Mouse (Mus musculus) heart, embryonic 16.5 days (tissue): ENCODE measurements around the gene Htr5a. TPM values are rescaled to one million over a fixed set of nuclear protein-coding genes. Genes with fewer than 3 reads are reported as not detected.

ENCODE experiments used
- ATAC-seq: fragments of 200-750 bp; cut with Nextera tagmentation; replicated peaks from 2 replicates; pipeline ENCODE4 v1.8.0; 2017; ENCODE audit warnings: moderate number of reproducible peaks; ENCODE audit not compliant: insufficient read depth, low FRiP score; ENCODE audit errors: extremely low read depth
- H3K27ac ChIP-seq: fragments of 300-500 bp; sonication (generic); 2 replicates; pipeline ENCODE4 v1.5.1; 2014; ENCODE audit warnings: mild to moderate bottlenecking, low read length, control low read depth, moderate library complexity
- H3K27me3 ChIP-seq: fragments of 300-500 bp; sonication (generic); 2 replicates; pipeline ENCODE4 v1.6.1; 2014; ENCODE audit warnings: low read length, mixed read lengths; ENCODE audit not compliant: control insufficient read depth, insufficient read depth
- H3K36me3 ChIP-seq: fragments of 300-500 bp; sonication (generic); 2 replicates; pipeline ENCODE4 v1.6.1; 2014; ENCODE audit not compliant: control insufficient read depth, insufficient read depth
- H3K4me1 ChIP-seq: fragments of 300-500 bp; sonication (generic); 2 replicates; pipeline ENCODE4 v1.6.1; 2014; ENCODE audit warnings: low read length, mixed read lengths; ENCODE audit not compliant: control insufficient read depth, insufficient read depth
- H3K4me2 ChIP-seq: fragments of 300-500 bp; sonication (generic); 2 replicates; pipeline ENCODE4 v1.6.1; 2014; ENCODE audit warnings: low read depth, mild to moderate bottlenecking, control low read depth, low read length
- H3K4me3 ChIP-seq: fragments of 300-500 bp; sonication (generic); 2 replicates; pipeline ENCODE4 v1.5.1; 2014; ENCODE audit warnings: mild to moderate bottlenecking, control low read depth, low read length
- H3K9ac ChIP-seq: fragments of 300-500 bp; sonication (generic); 2 replicates; pipeline ENCODE4 v1.6.1; 2014; ENCODE audit warnings: low read length, control low read depth
- H3K9me3 ChIP-seq: fragments of 300-500 bp; sonication (generic); replicated peaks from 2 replicates; pipeline ENCODE4 v1.6.1; 2016; ENCODE audit warnings: low read length; ENCODE audit not compliant: control insufficient read depth
- whole genome bisulfite sequencing: fragments of 180-500 bp; shearing (Covaris S2); extraction: QIAGEN DNeasy Blood & Tissue Kit; methylation state at CpG from one replicate; pipeline ENCODE4 v1.1.7; 2014; 5-methylcytosine and 5-hydroxymethylcytosine counted together
- polyA plus RNA-seq: library from polyadenylated mRNA; unstranded; fragments of >200 nt; fragmentation: Nextera tagmentation; extraction: Ambion mirVana; gene quantifications from 2 replicates; pipeline ENCODE4 v1.2.1, GENCODE M21; 2015

The Htr5a gene
- polyA plus RNA-seq, 1 experiment from 2014 or later: not detected

GRCm38 (mm10) chr5:27838061-27838460 lies 3.9 kb upstream of the Htr5a start:
- 38% methylated on average over 4 of the region's 4 CpGs for WGBS
- no peak overlapping the region for H3K27ac ChIP-seq
- no peak for ATAC-seq
- no peaks in the 10 kb centered on the region for H3K9me3 ChIP-seq
- H3K9ac ChIP-seq: no peak overlapping the region
- no peaks in the 10 kb centered on the region for H3K4me1 ChIP-seq
- no peak overlapping the region for H3K4me2 ChIP-seq
- no peak overlapping the region for H3K4me3 ChIP-seq
- H3K27me3 ChIP-seq: peaks cover 17% of the 10 kb centered on the region
- H3K36me3 ChIP-seq: no peaks in the 10 kb centered on the region

- no peak overlapping the region for H3K9ac ChIP-seq
- no peak overlapping the region for H3K4me3 ChIP-seq
- no peaks in the 10 kb centered on the region for H3K36me3 ChIP-seq
- no peak overlapping the region for H3K27ac ChIP-seq
- H3K27me3 ChIP-seq: peaks cover 20% of the 10 kb centered on the region
- ATAC-seq: no peak
- no peaks in the 10 kb centered on the region for H3K4me1 ChIP-seq
- 63% methylated on average over 28 of the region's 28 CpGs for WGBS
- no peaks in the 10 kb centered on the region for H3K9me3 ChIP-seq
- no peak overlapping the region for H3K4me2 ChIP-seq
Observed at GRCm38 (mm10) chr5:27842671-27843320, 847 bp downstream of the Htr5a start.

- Histone ChIP-seq H3K36me3 (no peaks in the 10 kb centered on the region), H3K27ac (no peak overlapping the region), H3K9me3 (no peaks in the 10 kb centered on the region), H3K4me2 (no peak overlapping the region), H3K27me3 (peaks cover 14% of the 10 kb centered on the region), H3K4me3 (no peak overlapping the region), H3K9ac (no peak overlapping the region), H3K4me1 (no peaks in the 10 kb centered on the region)
- ATAC-seq: no peak
- 66% methylated on average over 5 of the region's 5 CpGs for WGBS
Observed at GRCm38 (mm10) chr5:27846979-27847378, 5.0 kb downstream of the Htr5a start.

DNA sequence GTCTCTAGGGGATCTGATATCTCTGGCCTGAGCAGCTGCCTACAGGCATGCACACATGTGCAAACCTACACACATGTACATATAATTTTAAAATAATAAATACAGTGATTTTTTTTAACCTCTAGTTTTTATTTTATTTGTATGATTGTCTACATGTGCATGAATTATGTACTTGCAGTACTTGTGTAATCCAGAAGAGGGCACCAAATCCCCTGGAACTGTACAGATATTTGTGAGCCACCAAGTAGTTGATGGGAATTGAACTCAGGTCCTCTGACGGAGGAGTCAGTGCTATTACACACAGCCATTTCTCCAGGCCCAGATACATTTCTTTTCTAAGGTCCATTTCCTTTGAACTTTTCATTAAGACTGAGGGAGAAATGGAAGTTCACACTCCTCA lies 12.3 kb downstream of the Htr5a start:
- H3K4me2 ChIP-seq: no peak overlapping the region
- H3K27ac ChIP-seq: no peak overlapping the region
- H3K4me1 ChIP-seq: no peaks in the 10 kb centered on the region
- no peak for ATAC-seq
- H3K36me3 ChIP-seq: no peaks in the 10 kb centered on the region
- no peak overlapping the region for H3K4me3 ChIP-seq
- no peaks in the 10 kb centered on the region for H3K9me3 ChIP-seq
- H3K9ac ChIP-seq: no peak overlapping the region
- WGBS: 54% methylated on average over 1 of the region's 1 CpGs
- H3K27me3 ChIP-seq: no peaks in the 10 kb centered on the region

DNA sequence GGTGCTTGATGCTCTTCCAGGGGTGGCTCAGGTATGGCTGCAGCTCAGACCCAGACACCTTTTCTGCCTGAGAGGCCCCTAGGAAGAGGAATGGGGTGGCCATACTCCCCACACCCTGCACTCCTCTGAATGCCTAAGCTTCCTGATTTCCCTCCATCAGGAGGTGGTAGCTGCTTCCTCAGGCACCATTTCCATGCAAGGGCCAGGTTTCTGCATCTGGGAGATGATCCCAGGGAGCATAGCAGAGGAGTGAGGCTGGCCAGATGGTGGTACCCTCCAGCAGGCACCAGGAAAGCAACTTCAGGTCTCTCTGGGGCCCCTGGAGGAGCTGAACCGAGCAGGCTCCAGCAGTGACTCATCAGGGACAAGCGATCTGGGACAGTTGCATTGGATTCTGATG lies 13.8 kb downstream of the Htr5a start:
- no peak overlapping the region for H3K9ac ChIP-seq
- no peaks in the 10 kb centered on the region for H3K36me3 ChIP-seq
- H3K4me1 ChIP-seq: no peaks in the 10 kb centered on the region
- no peak for ATAC-seq
- H3K27ac ChIP-seq: no peak overlapping the region
- H3K4me2 ChIP-seq: no peak overlapping the region
- H3K27me3 ChIP-seq: no peaks in the 10 kb centered on the region
- no peaks in the 10 kb centered on the region for H3K9me3 ChIP-seq
- 70% methylated on average over 2 of the region's 2 CpGs for WGBS
- H3K4me3 ChIP-seq: no peak overlapping the region

- H3K36me3 ChIP-seq: no peaks in the 10 kb centered on the region
- ATAC-seq: no peak
- WGBS: 65% methylated on average over 8 of the region's 8 CpGs
- no peaks in the 10 kb centered on the region for H3K27me3 ChIP-seq
- H3K9me3 ChIP-seq: no peaks in the 10 kb centered on the region
- no peaks in the 10 kb centered on the region for H3K4me1 ChIP-seq
- no peak overlapping the region for H3K4me3 ChIP-seq
- H3K9ac ChIP-seq: no peak overlapping the region
- no peak overlapping the region for H3K4me2 ChIP-seq
- H3K27ac ChIP-seq: no peak overlapping the region
Observed at GRCm38 (mm10) chr5:27873240-27874082, 31.5 kb downstream of the Htr5a start.

DNA sequence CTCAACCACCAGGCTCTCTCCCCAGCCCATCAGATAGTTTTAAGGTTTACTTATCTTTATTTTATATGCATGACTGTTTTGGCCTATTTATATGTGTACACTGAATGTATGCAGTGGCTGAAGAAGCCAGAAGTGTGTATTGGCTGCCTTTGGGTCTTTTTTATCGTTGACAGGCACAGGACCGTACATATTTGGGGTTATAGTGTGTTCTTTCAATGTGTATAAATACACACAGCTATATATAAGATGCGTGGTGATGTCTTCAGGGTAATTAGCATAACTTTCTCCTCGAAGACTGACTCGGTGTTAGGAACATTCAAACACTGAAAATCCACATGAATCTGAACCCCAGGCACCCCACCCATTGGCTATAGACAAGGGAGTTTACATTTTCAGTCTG lies 32.3 kb downstream of the Htr5a start:
- no peaks in the 10 kb centered on the region for H3K27me3 ChIP-seq
- 75% methylated on average over 5 of the region's 5 CpGs for WGBS
- H3K4me1 ChIP-seq: no peaks in the 10 kb centered on the region
- H3K4me3 ChIP-seq: no peak overlapping the region
- no peak overlapping the region for H3K9ac ChIP-seq
- no peaks in the 10 kb centered on the region for H3K36me3 ChIP-seq
- no peaks in the 10 kb centered on the region for H3K9me3 ChIP-seq
- ATAC-seq: no peak
- H3K27ac ChIP-seq: no peak overlapping the region
- H3K4me2 ChIP-seq: no peak overlapping the region

DNA sequence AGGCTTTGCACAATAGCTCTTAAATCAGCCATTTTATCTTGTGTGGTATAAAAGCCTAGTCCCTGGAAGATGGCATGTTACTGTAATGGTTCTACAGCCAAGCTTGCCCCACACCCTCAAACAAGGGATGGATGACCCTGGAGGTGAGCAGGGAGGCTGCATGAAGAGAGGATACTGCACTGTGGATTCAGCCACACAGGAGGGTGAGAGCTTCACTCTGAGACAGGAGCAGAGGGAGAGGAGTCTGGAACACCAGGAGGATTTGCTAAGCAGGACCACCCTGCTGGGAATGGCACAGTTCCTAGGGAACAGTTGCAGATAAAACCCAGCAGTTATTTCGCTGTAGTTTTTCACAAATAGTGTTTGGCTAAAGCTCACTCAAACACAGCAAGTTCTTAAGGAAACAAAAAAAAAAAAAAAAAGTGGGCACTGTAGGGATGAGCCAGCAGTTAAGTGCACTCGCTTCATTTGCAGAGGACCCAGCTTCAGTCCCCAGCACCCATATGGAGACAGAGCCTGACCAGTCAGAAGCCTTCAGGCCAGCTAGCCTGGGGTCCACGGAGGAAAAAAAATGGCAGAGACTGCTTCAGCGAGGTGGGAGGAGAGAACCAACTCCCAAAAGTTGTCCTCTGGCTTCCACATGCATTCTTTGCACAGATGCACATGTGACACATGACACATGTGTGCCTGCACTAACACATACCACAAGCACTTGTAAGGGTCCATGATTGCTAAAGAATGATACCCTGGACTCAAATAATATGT lies 33.6 kb downstream of the Htr5a start:
- Histone ChIP-seq H3K27ac (no peak overlapping the region), H3K4me3 (no peak overlapping the region), H3K36me3 (no peaks in the 10 kb centered on the region), H3K9ac (no peak overlapping the region), H3K4me1 (no peaks in the 10 kb centered on the region), H3K27me3 (no peaks in the 10 kb centered on the region), H3K9me3 (no peaks in the 10 kb centered on the region), H3K4me2 (no peak overlapping the region)
- ATAC-seq: no peak
- 40% methylated on average over 4 of the region's 4 CpGs for WGBS

DNA sequence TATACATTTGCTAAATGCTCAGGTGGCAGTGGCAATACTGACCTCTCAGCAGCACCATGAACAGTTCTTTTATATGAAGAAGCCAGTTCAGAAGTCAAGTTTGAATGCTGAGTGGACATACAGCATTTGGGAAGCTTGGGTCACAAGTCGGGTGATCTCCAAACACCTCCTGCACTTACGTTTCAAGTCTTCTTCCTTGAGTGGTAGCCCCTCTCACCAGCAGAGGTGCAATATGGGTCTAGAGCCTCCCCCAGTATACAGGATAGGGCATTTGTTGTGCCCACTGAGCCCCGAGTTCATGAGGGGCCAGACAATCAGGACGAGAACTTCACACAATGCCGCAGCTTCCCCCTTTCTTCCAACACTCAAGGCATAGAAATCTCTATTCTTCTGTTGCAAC lies 36.4 kb downstream of the Htr5a start:
- H3K36me3 ChIP-seq: no peaks in the 10 kb centered on the region
- H3K27ac ChIP-seq: no peak overlapping the region
- no peaks in the 10 kb centered on the region for H3K4me1 ChIP-seq
- H3K4me3 ChIP-seq: no peak overlapping the region
- no peak overlapping the region for H3K9ac ChIP-seq
- 82% methylated on average over 5 of the region's 5 CpGs for WGBS
- no peaks in the 10 kb centered on the region for H3K9me3 ChIP-seq
- H3K27me3 ChIP-seq: no peaks in the 10 kb centered on the region
- ATAC-seq: no peak
- no peak overlapping the region for H3K4me2 ChIP-seq
